Mouse (Mus musculus): ENCODE results near the gene Dnajc14.

Gene Dnajc14

DNA sequence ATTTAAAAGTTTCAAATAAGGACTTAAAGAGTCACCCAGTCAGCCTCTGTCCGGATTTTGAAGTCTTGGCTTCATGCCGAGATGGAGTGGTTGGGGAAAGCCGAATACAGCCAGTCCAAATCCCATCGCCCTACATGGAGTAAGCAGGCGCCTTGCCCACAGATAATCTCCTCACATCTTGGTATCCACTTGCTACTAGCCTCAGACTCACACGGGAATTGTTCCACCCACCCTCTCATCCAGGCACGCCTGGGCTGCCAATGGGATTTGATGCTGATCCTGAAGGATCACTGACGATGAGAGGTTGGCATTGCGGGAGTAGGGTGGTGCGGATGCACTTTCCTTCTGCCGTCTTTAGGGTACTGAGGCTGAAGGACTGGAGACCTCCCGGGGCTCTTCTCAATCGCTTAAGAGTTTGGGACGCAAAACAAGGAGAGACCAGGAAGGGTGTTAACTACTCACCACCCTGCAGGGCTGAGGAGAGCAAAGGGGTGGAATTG is at the start of gene Dnajc14:
Dnajc14 (plus strand) TSS at position 292 of the 500 bp plus-strand sequence.
- DNase-seq, result peak; percentile 51

DNA sequence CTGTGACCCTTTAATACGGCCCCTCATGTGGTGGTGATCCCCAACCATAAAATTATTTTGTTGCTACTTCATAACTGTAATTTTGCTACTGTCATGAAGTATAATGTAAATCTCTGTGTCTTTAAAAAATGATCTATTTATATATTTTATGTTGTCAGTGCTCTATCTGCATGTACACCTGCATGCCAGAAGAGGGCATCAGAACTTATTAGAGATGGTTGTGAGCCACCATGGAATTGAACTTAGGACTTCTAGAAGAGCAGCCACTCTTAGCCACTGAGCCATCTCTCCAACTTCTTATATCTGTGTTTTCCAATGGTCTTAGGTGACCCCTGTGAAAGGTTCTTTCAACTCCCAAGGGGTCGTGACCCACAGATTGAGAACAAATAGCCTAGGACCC is 31.0 kb upstream of the Dnajc14 start:
- no peak for DNase-seq

DNA sequence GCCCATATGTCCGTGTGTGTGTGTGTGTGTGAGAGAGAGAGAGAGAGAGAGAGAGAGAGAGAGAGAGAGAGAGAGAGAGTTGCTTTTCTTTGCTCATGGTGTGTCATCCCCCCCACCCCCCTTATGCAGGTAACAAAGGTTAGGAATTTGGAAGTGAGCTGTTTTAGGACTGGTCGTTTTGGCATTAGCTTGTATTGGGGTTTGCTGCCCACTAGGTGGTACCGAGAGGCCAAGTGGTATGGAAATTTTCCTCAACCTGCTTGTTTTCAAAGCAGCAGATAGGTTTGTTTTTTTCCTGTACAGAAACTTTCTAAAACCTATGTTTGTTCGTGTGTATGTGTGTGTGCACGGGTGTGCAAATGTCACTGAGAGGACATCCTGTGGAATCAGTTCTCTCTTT is 30.2 kb upstream of the Dnajc14 start:
- no peak for DNase-seq

DNA sequence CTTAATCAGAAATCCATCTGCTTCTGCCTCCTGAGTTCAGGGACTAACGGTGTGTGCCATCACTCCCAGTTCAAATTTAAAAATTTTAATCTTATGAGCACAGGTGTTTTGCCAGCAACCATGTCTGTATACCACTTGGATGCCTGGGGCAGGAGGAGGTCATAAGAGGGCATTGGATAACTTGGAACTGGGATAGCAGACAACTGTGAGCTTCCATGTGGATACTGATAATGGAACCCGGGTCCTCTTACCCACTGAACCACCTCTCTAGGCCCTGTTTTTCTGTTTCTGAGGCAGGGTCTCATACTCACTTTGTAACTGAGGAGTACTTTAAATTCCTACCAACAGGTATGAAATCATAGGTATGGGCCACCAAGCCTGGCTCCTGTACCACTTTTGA is 25.4 kb upstream of the Dnajc14 start:
- no peak for DNase-seq

DNA sequence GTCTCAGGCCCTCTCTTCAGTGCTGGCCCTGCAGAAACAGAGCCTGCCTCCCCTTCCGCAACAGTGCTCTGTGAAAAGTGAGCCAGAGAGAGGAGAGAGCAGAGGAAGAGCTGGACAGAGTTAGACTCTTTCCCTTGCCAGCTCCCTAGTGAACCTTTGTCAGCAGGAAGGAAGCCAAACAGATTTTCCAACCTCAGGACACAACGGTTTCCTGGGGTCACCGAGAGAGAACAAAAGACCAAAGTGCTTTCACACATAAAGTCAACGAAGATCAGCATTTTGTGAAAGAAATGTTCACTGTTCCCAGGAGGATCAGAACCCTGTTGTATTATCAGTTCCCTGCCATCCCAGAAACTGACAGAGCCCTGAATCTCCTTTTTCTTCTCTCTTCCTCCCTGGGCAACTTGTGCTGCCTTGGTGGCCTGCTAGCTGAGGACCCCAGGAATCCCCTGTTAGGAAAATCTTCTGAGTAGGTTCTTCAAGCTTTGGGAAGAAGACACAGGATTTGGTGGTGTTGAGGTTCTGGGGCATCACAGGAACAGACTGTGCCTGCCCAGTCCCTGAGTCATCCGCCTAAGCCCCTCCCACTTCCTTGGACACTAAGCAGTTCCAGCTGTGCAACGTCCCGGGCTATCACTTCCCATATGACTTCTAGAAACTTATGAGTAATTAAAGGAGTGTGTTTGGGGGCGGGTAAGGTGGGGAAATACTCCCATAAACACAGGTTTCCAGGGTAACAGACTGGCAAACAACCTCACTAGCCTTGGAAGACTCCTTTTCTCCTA is 24.7 kb upstream of the Dnajc14 start:
- DNase-seq, result peak; percentile 72

DNA sequence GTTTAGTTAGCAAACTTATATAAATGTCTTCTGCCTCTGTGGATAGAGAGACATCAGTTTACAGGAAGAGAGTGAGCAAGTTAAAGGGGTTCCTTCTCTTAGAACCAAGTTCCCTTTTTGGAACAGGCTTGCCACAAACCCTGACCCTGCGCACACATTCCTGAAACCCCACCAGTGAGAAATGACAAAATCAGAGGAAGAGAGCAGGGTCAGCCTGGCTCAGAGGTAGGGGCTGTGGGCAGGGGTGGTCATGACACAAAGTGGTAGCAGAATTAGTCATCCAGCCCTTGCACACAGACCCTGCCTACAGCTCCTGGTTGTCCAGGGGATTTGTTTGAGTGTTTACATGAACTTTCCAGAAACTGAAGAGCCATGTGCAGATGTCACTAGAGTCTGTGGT is 23.7 kb upstream of the Dnajc14 start:
- no peak for DNase-seq

DNA sequence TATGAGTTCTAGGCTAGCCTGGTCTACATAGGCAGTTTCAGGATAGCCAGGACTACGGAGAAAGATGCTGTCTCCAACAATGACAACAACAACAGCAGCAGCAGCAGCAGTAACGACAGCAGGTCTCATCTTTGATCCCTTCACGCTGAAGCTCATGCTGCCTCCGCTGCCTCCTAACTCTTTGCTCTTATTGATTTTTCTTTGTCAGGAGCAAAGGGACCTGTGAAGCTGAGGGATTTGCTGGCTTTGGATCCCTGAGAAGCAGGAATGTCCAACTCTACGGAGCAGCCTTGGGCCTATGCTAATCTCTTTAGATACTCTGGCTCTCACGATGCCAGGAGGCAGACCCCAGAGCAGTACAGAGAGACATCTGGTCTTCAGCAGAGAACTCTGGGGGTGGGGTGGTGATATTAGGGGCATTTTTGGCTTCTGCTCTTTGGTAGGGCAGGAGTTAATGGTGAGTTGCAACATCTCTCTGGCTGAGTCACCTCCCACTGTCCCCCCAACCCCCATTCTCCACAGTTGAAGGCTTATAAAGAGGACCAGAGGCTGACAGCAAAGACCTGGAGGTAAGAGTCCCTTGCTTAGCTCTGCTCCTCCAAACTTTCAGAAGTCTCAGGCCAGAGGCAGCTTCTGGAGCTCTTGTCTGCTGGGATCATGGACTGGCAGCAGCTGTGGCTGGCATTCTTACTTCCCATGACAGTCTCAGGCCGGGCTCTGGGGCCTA is 13.3 kb upstream of the Dnajc14 start, which contains the start of gene Mmp19:
Mmp19 (plus strand) TSS at position 513 of the 727 bp plus-strand sequence.
- DNase-seq, result no peak

DNA sequence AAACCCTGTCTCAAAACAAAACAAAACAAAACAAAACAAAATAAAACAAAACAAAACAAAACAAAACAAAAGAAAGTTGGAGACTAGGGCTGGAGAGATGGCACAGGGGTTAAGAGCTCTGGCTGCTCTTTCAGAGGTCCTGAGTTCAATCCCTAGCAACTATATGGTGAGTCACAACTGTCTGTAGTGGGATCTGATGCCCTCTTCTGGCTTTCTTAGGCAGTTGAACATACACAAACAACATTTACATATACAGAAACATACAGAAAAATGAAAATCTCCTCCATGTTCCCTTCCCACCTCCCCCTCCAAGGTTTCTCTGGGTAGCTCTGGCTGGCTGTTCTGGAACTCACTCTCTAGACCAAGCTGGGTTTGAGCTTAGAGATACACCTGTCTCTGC is 11.8 kb upstream of the Dnajc14 start:
- DNase-seq, result no peak

DNA sequence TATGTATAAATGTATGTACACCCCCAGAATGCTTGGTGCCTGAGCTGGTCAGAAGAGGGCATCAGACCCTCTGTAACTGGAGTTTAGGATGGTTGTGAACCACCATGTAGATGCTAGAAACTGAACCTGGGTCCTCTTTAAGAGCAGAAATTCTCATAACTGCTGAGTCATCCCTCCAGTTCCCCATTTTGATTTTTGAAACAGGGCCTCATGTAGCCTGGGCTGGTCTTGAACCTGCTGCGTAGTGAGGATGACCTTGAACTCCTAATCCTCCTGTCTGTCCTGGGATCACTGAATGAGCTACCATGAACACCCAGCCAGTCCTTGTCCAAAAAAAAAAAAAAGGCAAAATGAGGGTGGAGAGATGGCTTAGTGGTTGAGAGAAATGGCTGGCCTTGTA is 10.6 kb upstream of the Dnajc14 start:
- DNase-seq, result no peak

DNA sequence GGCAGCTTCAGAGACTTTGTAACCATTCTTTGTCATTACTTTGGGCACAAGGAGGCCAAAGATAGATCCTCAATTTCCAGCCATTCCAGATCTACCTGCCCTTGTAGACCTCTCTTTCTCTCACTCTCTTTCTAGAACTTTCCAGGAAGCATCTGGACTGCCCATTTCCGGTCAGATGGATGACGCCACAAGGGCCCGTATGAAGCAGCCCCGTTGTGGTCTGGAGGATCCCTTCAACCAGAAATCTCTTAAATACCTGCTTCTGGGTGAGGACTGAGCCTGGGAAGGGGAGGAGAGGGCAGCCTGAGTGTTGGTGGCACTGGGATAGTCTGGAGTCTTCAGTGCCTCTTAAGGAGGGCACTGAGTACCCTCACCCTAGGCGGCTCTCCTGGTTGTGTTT is 9.5 kb upstream of the Dnajc14 start:
- DNase-seq, result no peak

DNA sequence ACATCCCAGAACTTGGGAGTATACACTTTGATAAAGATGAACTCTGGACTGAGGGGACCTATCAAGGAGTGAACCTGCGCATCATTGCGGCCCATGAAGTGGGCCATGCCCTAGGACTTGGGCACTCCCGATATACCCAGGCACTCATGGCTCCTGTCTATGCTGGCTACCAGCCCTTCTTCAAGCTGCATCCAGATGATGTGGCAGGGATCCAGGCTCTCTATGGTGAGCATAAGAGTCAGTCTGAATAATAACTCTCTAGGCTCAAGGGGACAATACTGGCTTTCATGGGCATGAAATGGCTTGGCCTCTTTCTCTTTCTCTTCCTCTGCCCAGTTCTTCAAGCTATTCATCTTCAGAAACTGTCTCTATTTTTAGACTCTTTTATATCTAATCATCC is 8.3 kb upstream of the Dnajc14 start:
- no peak for DNase-seq

DNA sequence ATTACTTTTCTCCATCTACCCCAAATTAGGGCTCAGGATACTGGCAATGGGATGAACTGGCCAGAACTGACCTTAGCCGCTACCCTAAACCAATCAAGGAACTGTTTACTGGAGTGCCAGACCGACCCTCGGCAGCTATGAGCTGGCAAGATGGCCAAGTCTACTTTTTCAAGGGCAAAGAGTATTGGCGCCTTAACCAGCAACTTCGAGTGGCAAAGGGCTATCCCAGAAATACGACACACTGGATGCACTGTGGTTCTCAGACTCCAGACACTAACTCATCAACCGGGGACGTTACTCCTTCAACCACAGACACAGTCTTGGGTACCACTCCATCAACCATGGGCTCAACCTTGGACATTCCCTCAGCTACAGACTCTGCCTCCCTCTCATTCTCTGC is 5.2 kb upstream of the Dnajc14 start:
- no peak for DNase-seq

DNA sequence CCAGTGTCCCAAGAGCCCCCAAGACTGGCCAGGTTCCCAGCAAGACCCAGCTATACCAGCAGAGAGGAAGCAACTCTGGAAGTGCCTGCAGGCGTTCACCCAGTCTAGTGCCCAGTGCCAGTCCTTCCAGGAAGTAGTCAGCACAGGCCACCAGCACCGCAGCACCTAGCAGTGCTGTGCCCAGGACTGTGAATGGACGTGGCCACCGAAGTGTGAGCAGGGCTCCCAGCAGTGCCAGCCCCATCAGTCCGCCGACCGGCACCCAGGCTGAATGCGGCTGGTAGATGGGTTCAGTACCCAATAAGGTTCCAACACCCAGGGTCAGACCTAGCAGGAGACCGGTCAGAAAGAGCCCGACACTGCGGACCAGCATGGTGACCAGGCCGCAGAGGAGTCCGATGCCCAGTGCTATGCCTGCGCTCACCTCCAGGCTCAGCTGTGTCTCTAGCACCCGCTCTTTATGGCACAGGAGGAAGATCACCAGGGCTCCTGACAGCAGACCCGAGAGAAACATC is 1.8 kb upstream of the Dnajc14 start:
- no peak for DNase-seq

DNA sequence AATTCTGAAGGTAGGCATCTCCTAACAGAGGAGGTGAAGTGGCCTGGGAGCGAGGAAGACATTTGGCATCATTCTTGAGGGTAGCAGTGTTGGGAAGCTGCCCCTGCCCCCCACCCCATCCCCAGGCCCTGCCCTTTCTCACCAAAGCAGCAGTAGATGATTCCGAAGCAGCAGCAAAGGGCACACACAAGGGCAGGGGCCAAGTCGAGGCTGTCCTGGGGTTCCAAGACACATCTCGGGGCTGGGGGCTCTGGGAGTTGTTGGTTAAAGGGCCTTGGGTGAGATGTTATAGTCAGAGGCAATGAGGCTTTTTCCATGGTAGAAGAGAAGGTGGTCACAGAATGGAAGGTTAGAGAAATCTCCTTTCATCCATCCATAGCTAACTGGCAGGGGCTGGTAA is 906 bp upstream of the Dnajc14 start:
- DNase-seq, result no peak

DNA sequence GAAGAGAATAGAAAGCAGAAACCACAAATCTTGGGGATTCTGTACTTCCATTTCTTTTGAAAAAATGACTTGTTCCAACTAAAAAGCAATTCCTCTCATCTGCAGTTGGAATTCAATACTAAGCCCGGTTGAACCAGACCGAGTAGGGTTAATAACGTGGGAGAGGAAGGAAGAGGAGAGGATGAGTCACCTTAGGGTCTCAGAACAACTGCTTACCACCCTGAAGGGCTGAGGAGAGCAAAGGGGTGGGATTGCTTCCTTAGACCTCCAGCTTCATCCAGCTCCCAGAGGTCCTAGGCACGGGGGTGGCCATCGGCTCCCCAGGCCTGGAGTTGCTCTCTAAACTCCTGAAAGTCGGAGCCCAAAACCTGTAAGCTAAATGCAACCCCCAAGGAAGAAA is 501 bp upstream of the Dnajc14 start:
- DNase-seq, result no peak

DNA sequence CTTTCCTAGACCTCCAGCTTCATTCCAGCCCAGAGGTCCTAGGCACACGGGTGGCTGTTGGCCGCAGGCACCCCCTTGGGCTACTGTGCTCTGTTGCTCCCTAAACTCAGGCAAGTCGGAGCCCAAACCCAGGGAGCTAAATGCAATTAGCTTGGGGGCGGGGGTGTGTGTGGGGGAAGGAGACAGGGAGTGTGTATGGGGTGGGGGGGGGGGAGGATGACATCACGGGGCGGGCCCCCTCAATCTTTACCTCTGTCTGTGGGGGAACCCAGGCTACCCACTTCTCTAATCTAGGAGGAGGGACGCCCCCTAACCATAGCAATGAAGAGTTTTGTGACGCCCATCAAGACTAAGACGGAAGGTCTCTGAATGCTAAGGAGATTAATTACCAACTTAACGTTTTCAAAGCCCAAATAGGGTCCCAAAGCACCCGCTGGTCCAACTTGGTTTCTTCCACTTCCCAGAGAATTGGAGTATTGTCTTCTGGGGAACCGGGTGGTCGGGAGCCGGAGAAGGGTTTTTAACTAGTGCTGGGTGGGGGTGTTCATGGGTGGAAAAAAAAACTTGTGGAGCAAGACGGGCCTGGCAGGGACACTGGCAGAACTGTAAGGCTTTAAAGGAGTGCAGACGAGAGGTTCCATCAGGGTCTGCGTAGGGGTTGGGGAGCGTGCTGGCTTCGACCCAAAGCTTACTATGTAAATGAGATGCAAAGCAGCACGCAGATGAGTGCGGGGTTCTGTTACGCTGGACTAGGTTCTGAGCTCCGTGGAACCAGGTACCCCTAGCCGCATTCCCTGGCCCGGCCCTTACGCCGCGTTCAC is 619 bp downstream of the Dnajc14 start, which contains the start of gene Tmem198b:
Tmem198b (minus strand) TSS at position 100 of the 821 bp plus-strand sequence.
- peak; percentile 68 for DNase-seq

DNA sequence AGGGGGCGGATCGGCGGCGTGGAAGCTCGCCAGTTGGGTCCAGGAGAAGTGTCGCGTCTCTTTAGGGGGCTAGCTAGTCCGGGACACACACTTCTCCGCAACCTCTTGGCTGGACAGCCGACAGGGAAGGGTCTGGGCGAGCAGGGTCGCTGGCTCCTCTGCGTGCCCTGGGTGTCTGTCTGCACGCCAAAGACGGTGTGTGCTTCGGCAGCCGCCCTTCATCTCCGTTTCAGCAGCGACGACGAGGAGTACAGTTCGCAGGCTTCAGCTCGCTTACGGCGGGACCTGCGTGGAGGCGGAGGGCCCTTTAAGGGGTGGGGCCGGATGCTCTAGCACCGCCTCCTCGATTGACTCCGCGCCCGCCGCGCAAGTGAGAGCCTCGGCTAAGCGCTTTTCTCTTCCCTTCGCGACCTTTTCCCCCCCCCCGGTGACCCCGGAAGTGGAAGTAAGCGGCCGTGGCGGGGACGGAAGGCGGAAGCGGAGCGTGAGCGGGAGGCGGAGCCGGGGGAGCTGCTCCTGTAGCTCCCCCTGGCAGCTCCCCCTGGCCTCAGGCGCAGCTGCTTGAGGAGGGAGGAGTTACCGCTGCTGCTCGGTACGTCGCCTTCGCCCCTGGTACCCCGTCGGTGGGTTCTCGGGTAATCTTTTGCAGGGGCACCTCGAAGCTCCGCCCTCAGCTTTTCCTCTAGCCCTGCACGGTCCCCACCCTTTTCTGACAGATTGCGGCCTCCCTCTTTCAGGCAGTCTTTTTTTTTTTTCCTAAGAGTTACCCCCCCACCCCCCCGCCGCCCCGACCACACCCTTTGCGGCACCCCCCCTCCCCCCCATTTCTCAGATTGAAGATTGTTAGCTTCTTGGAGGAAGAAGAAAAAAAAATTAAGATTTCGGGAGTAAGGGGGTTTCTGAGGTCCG is 1.5 kb downstream of the Dnajc14 start:
- peak; percentile 95 for DNase-seq

DNA sequence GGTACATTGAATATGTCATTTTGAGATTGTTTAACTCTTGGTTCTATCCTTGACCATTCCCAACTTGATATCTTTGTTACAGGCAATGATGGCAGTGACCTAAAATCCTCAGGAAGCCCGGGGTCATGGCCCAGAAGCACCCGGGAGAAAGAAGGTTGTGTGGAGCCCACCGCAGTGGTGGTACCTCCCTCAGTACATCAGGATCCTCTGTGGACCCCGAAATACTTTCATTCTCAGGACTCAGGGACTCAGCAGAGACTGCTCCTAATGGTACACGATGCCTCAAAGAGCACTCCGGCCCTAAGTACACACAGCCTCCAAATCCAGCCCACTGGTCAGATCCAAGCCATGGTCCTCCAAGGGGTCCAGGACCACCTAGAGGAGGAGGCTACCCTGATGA is 2.2 kb downstream of the Dnajc14 start:
- no peak for DNase-seq

DNA sequence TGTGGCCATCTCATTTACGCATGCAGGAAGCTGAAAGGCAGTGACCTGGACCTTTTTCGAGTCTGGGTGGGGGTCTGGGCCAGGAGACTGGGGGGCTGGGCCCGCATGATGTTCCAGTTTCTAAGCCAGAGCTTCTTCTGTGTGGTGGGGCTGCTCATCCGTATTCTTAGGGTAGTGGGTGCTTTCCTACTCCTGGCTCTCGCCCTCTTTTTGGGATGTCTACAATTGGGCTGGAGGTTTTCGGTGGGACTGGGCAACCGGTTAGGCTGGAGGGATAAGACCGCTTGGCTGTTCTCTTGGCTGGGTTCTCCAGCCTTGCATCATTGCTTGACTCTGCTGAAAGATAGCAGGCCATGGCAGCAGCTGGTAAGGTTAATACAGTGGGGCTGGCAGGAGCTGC is 3.2 kb downstream of the Dnajc14 start:
- no peak for DNase-seq

DNA sequence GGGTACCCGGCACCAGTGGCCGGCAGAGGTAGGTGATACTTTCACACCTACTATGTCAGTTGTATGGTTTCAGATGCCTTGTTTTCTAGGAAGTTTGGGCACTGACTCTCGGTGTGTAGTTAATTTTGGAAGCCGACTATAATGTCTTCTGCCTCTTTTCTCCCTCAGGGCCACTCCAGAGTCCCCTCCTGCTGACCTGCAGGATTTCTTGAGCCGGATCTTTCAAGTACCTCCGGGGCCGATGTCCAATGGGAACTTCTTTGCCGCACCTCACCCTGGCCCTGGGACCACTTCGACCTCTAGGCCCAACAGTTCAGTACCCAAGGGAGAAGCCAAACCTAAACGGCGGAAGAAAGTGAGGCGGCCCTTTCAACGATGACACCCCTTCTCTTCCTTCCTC is 13.2 kb downstream of the Dnajc14 start, which contains the start of gene Sarnp:
Sarnp (plus strand) TSS at position 301 of the 400 bp plus-strand sequence.
- DNase-seq, result no peak

DNA sequence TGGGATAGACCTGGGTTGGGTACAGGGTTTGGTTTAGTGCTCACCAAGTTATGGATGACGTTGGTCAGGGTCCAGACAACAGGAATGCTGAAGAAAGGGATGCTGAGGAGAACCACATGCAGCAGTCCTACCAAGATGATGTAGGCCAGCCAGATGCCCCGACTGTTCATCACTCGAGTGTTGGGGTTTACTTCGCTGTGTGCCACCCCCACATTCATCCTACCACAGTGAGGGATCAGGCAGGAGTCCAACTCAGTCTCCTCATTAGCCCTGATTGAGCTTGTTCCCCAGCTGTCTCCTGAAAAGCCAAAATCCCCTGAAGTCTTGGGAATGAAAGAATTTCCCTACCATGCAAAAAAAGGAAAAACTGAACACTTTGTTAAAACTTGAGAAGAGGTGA is 16.4 kb downstream of the Dnajc14 start:
- DNase-seq, result no peak

All from kidney, adult 18-20 months (tissue).